Mouse (Mus musculus) lung, embryonic 16.5 days (tissue): ENCODE results near the gene Map3k3. TPM values are rescaled to one million over a fixed set of nuclear protein-coding genes. Genes with fewer than 3 reads are reported as not detected.
A peak's percentile ranks its signal among the peaks of the same experiment; 100 is the strongest.

ENCODE experiments used
- ATAC-seq: fragments of 200-750 bp; cut with Nextera tagmentation; 2 replicates; pipeline ENCODE4 v1.8.0; 2017; ENCODE audit warnings: low read depth, mild to moderate bottlenecking, moderate library complexity
- H3K27ac ChIP-seq: fragments of 300-500 bp; sonication (generic); 2 replicates; pipeline ENCODE4 v1.5.1; 2014; ENCODE audit warnings: mild to moderate bottlenecking, control low read depth, low read length
- H3K27me3 ChIP-seq: fragments of 300-500 bp; sonication (generic); 2 replicates; pipeline ENCODE4 v1.6.1; 2014; ENCODE audit warnings: low read depth, low read length, mixed read lengths; ENCODE audit not compliant: control insufficient read depth, insufficient read depth
- H3K36me3 ChIP-seq: fragments of 300-500 bp; sonication (generic); 2 replicates; pipeline ENCODE4 v1.6.1; 2014; ENCODE audit warnings: low read length; ENCODE audit not compliant: control insufficient read depth, insufficient read depth
- H3K4me1 ChIP-seq: fragments of 300-500 bp; sonication (generic); replicated peaks from 2 replicates; pipeline ENCODE4 v1.6.1; 2014; ENCODE audit warnings: low read length, mixed read lengths; ENCODE audit not compliant: control insufficient read depth, insufficient read depth
- H3K4me2 ChIP-seq: fragments of 300-500 bp; sonication (generic); 2 replicates; pipeline ENCODE4 v1.6.1; 2014; ENCODE audit warnings: low read depth, low read length, control low read depth
- H3K4me3 ChIP-seq: fragments of 300-500 bp; sonication (generic); 2 replicates; pipeline ENCODE4 v1.5.1; 2014; ENCODE audit warnings: mild to moderate bottlenecking, low read length, control low read depth
- H3K9ac ChIP-seq: fragments of 300-500 bp; sonication (generic); 2 replicates; pipeline ENCODE4 v1.6.1; 2014; ENCODE audit warnings: low read length, control low read depth
- H3K9me3 ChIP-seq: fragments of 300-500 bp; sonication (generic); 2 replicates; pipeline ENCODE4 v1.6.1; 2016; ENCODE audit warnings: low read length; ENCODE audit not compliant: control insufficient read depth
- WGBS: fragments of 180-500 bp; shearing (Covaris S2); extraction: QIAGEN DNeasy Blood & Tissue Kit; methylation state at CpG from one replicate; pipeline ENCODE4 v1.1.7; 2014; 5-methylcytosine and 5-hydroxymethylcytosine counted together
- polyA plus RNA-seq: library from polyadenylated mRNA; unstranded; fragments of >200 nt; fragmentation: Nextera tagmentation; extraction: Ambion mirVana; gene quantifications from 2 replicates; pipeline ENCODE4 v1.2.1, GENCODE M21; 2015

The Map3k3 gene
- polyA plus RNA-seq, 1 experiment from 2014 or later: 15.8 TPM

GRCm38 (mm10) chr11:106174372-106174771, 90.0 kb downstream of the Map3k3 start:
- 71% methylated on average over 5 of the region's 5 CpGs for WGBS
- no peaks in the 10 kb centered on the region for H3K9me3 ChIP-seq
- no peak overlapping the region for H3K27ac ChIP-seq
- no peak overlapping the region for H3K4me3 ChIP-seq
- H3K36me3 ChIP-seq: peaks cover under 1% of the 10 kb centered on the region
- no peak overlapping the region for H3K9ac ChIP-seq
- ATAC-seq: no peak
- no peaks in the 10 kb centered on the region for H3K27me3 ChIP-seq
- H3K4me2 ChIP-seq: no peak overlapping the region
- H3K4me1 ChIP-seq: no peaks in the 10 kb centered on the region

- H3K9ac ChIP-seq: no peak overlapping the region
- no peaks in the 10 kb centered on the region for H3K27me3 ChIP-seq
- 53% methylated on average over 3 of the region's 3 CpGs for WGBS
- H3K27ac ChIP-seq: no peak overlapping the region
- H3K4me3 ChIP-seq: no peak overlapping the region
- no peak for ATAC-seq
- no peaks in the 10 kb centered on the region; the same call in 1 of the 2 replicates for H3K36me3 ChIP-seq
- H3K4me1 ChIP-seq: no peaks in the 10 kb centered on the region
- H3K4me2 ChIP-seq: no peak overlapping the region
- no peaks in the 10 kb centered on the region for H3K9me3 ChIP-seq
These were observed 90.7 kb downstream of the Map3k3 start for GRCm38 (mm10) chr11:106175081-106175480.

DNA sequence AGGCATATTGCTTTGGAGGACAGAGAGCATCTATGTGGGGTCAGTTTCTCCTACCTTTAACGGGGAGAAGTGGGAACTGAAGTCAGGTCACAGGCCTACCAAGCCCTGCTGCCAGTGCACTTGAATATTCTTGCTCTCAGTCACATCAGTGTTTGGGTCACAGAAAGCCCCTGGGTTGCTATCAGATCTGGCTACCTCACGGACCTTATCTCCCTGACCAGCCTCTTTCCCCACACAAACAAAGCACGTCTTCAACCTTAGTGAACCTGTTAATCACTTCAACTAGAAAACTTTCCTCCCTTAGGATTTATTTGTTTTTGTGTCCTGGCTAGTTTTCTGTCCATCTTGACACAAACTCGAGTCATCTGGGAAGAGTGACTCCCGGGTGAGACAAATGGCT, 92.0 kb downstream of the Map3k3 start:
- no peak overlapping the region for H3K27ac ChIP-seq
- H3K4me2 ChIP-seq: no peak overlapping the region
- H3K9me3 ChIP-seq: no peaks in the 10 kb centered on the region
- H3K9ac ChIP-seq: no peak overlapping the region
- no peak for ATAC-seq
- 52% methylated on average over 5 of the region's 5 CpGs for WGBS
- H3K4me1 ChIP-seq: no peaks in the 10 kb centered on the region
- H3K4me3 ChIP-seq: no peak overlapping the region
- H3K27me3 ChIP-seq: no peaks in the 10 kb centered on the region
- H3K36me3 ChIP-seq: no peaks in the 10 kb centered on the region; the same call in none of the 2 replicates

DNA sequence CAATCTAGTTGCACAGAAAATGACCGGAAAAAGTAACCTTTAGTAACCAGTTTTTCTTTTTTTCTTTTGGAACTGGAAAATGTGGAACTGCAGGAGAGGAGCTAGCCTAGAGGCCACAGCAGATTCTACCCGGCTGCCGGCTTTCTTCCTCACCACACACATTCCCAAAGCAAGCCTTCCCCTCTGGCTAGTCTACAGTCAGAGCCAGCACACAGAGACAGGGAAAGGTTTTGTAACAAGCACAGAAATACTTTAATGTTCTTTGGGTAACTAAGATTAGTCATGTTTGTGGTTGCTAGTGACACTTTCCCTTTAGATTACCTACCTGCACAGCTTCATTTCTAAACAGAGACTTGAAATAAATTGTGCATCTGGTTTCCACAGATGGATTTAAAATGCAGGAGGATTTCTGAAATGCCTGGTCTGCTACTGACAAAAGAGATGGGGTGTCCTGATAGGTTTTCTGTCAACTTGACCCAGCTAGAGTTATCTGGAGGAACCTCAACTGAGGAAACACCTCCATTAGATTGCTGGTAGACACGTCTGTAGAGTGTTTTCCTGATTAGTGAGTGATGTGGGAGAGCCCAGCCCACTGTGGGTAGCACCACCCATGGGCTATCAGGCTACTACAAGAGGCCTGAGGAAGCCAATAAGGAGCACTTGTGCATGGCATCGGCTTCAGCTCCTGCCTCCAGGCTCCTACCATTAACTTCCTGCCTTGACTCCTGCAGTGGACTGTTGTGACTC, 93.8 kb downstream of the Map3k3 start:
- 69% methylated on average over 5 of the region's 5 CpGs for WGBS

GRCm38 (mm10) chr11:106179711-106180448, 95.5 kb downstream of the Map3k3 start:
- 69% methylated on average over 7 of the region's 7 CpGs for WGBS
- Histone ChIP-seq H3K4me3 (no peak overlapping the region), H3K9ac (no peak overlapping the region), H3K27me3 (no peaks in the 10 kb centered on the region), H3K4me1 (no peaks in the 10 kb centered on the region), H3K27ac (no peak overlapping the region), H3K9me3 (no peaks in the 10 kb centered on the region), H3K4me2 (no peak overlapping the region), H3K36me3 (no peaks in the 10 kb centered on the region; the same call in 1 of the 2 replicates)
- no peak for ATAC-seq

More for the DNA sequence above, 93.8 kb downstream of the Map3k3 start:
- ATAC-seq: no peak
- no peak overlapping the region for H3K4me2 ChIP-seq
- no peaks in the 10 kb centered on the region for H3K27me3 ChIP-seq
- H3K27ac ChIP-seq: no peak overlapping the region
- no peak overlapping the region for H3K4me3 ChIP-seq
- H3K9me3 ChIP-seq: no peaks in the 10 kb centered on the region
- H3K36me3 ChIP-seq: no peaks in the 10 kb centered on the region; the same call in 1 of the 2 replicates
- H3K4me1 ChIP-seq: no peaks in the 10 kb centered on the region
- H3K9ac ChIP-seq: no peak overlapping the region

DNA sequence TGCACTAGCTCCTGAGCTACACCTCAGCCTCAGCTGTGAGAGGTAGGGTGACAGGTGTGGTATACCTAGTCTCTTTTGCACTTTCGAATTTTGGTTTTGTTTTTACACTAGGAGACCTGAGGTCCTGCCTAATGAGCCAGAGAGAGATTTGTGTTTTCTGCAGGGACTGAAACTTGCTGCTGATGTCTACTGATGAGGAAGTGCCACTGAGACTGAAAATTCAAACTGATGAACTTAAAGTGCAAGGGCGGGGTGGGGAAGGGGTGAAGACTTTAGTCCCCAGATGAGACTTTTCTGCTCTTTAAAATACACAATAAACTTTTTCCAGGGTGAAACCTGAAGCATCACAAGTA, 96.0 kb downstream of the Map3k3 start:
- H3K4me3 ChIP-seq: no peak overlapping the region
- no peaks in the 10 kb centered on the region for H3K4me1 ChIP-seq
- 88% methylated on average over 2 of the region's 2 CpGs for WGBS
- ATAC-seq: no peak
- no peak overlapping the region for H3K9ac ChIP-seq
- no peaks in the 10 kb centered on the region; the same call in 1 of the 2 replicates for H3K36me3 ChIP-seq
- no peak overlapping the region for H3K27ac ChIP-seq
- no peak overlapping the region for H3K4me2 ChIP-seq
- H3K9me3 ChIP-seq: no peaks in the 10 kb centered on the region
- H3K27me3 ChIP-seq: no peaks in the 10 kb centered on the region

DNA sequence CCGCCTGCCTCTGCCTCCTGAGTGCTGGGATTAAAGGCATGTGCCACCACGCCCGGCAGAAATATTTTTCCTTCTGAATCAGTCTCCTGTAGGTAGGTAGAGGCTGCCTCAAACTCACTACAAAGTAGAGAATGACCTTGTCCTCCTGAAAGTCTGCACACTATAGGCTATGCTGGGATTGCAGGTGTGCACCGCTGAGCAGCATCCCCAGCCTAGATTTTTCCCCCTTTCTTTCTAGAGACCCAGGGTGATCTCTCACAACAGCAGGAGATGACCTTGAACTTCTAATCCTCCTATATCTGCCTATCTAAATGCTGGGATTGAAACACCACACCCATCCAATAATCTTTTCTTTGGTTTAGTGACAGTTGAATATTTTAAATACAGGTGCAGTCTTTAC, 102.9 kb downstream of the Map3k3 start:
- ATAC-seq: no peak
- Histone ChIP-seq H3K9me3 (no peaks in the 10 kb centered on the region), H3K9ac (no peak overlapping the region), H3K27ac (no peak overlapping the region), H3K27me3 (no peaks in the 10 kb centered on the region), H3K4me1 (peaks cover 2% of the 10 kb centered on the region), H3K4me3 (no peak overlapping the region), H3K36me3 (no peaks in the 10 kb centered on the region), H3K4me2 (no peak overlapping the region)
- 89% methylated on average over 4 of the region's 4 CpGs for WGBS

DNA sequence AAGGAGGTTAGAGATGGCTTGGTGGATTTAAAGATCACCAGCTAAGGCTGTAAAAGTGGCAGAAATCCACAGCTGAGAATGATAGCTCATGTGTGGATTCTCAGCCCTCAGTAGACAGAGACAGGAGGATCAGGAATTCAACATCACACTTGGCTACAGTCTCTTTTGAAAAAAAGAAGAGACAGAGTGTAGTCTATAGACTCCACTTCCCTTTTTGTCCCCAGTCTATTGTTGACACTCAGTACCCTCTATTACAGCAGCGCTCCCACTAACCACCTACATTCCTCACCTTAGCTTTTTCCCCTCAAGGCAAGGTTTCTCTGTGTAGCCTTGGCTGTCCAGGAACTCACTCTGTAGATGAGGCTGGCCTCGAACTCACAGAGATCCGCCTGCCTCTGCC, 107.3 kb downstream of the Map3k3 start:
- H3K27ac ChIP-seq: no peak overlapping the region
- H3K4me1 ChIP-seq: peaks cover 15% of the 10 kb centered on the region
- no peaks in the 10 kb centered on the region for H3K36me3 ChIP-seq
- 90% methylated on average over 3 of the region's 3 CpGs for WGBS
- H3K27me3 ChIP-seq: no peaks in the 10 kb centered on the region
- no peak for ATAC-seq
- H3K9me3 ChIP-seq: no peaks in the 10 kb centered on the region
- H3K4me2 ChIP-seq: no peak overlapping the region
- no peak overlapping the region for H3K9ac ChIP-seq
- no peak overlapping the region for H3K4me3 ChIP-seq

DNA sequence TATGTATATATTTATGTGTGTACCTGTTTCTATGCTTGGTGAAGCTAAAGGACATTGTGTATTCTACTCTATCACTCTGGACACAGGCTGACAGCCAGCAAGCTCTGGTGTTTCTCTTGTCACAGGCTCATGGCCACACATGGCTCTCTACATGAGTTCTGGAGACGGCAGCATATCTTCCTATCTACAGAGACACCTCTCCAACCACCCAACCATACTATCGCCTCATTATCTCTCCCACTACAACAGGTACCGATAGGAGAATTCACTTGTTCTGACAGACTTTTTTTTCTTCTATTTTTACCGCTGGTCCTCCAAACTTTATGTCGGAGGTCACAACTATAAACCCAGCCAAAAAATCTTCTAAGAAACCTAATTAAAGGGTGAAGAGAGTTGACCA, 107.8 kb downstream of the Map3k3 start:
- H3K27me3 ChIP-seq: no peaks in the 10 kb centered on the region
- WGBS: 76% methylated on average over 5 of the region's 5 CpGs

More for the DNA sequence above, 107.8 kb downstream of the Map3k3 start:
- Histone ChIP-seq H3K4me3 (peak overlapping the region; percentile 84; the same call in 1 of the 2 replicates), H3K4me1 (peaks cover 15% of the 10 kb centered on the region), H3K4me2 (peak overlapping the region; percentile 86), H3K27ac (no peak overlapping the region), H3K36me3 (peaks cover under 1% of the 10 kb centered on the region; the same call in 1 of the 2 replicates), H3K9me3 (no peaks in the 10 kb centered on the region), H3K9ac (no peak overlapping the region)
- no peak for ATAC-seq
